Mouse (Mus musculus) cerebellum, postnatal 14 days (tissue): ENCODE data around the gene Mcoln1.

Source experiments
- DNase-seq, 2 experiments: peaks; one replicate each; pipeline ENCODE4 v3.0.0; 2021; ENCODE audit warnings: mixed read lengths in 2 of 2

Mcoln1 gene

DNA sequence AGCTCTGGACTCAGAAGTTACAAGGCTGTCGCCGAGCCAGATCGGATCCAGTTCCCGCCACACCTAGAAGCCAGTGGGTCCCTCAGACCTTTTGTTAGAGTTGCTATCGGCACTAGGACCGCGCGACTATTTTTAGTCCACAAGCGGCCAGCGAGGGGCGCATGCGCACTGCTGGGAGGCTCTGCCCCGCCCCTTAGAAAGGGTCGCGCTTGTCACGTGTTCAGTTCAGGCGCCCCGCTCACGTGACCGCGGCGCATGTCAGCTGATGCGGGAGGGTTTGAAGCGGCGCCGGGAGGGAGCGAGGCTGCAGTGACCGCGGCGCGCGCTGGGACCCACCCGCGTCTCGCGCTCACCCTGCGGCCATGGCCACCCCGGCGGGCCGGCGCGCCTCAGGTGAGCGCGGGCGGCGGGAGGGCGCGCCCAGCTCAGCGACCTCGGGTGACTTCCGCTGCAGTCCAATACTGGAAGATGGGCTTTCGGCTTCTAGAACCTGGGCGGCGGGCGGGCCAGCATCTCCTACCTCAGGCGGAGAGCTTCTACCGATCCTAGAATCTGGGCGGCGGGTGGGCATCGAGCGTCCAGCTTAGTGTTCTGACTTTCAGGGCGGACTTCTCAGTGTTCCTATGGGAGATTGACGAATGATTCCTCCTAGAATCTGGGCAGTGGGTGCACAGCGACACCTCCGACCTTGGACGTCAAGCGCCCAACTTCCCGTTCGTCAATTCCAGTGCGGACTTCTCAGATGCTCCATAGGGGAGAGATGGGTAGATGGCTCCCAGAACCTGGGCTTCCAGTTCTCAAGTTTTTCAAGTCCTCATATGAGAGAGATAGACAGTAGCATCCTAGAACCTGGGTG lies at the start of gene Mcoln1:
Mcoln1 (plus strand) TSS at position 223 of the 856 bp plus-strand sequence.
- DNase-seq = peak; percentile 99

DNA sequence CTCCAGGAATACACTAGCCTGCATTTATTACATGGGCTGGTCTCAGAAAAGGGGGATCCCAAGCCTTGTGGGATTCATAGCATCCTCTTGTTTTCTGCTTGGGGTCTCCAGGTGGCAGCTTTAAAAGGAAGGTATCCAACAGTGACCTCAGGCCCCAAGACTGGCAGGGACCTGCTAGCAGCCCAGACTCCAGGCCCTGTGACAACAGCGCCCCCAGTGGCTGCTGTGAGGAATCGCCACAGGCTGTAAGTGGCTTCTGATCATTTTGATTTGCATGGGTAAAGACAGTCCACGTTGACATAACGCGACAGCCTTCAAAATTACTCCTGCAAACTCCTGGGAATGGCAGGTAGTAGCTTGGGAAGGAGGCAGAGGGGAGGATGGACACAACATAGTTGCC lies 49.6 kb upstream of the Mcoln1 start:
- peak; percentile 76 to 84 for DNase-seq

DNA sequence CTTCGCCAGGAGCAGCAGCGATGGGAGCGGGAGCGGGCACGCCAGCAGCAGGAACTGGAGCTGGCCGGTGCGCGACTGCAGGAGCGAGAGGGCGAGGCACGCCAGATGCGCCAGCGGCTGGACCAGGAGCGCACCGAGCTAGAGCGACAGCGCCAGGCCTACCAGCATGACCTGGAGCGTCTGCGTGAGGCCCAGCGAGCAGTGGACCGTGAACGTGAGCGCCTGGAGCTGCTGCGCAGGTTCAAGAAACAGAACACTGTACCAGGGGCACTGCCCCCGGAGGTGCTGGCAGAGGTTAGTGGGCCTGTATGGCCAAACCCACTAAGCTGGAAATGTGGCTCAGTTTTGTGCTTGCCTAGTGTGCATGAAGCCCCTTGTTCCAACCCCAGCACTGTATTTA lies 48.3 kb upstream of the Mcoln1 start:
- DNase-seq = no peak

DNA sequence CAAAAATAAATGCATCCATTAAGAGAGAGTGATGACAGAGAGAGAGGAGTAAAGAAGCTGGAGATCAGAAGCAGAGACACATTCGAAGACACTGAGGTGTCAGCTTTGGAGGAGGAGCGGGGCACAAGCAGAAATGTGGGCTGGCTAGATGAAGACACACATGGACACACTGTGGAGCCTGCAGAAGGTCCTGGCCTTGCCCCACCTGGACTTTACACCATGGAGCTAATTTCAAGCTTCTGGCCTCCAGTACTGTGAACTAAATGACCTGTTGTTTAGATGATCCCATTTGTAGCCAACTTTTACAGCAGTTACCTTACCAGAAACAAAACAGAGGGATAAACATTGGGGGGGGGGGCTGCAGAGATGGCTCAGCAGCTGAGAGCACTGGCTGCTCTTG lies 37.0 kb upstream of the Mcoln1 start:
- no peak for DNase-seq

DNA sequence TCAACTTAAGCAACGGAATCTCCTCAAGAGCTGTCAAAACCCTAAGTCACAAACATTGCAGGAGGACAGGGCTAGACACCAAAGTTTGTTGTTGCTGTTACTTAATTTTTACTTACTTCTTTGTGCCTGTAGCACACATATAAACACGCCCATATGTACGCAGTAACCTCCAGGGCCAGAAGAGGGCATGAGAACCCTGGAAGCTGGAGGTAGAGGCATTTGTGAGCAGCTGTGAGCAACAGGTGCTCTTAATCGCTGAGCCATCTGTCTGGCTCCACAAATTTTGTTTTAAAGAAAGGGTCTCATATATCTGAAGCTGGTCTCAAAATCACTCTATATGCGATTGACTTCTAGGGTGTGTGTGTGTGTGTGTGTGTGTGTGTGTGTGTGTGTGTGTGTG lies 35.9 kb upstream of the Mcoln1 start:
- peak; percentile 50 to 75 for DNase-seq

DNA sequence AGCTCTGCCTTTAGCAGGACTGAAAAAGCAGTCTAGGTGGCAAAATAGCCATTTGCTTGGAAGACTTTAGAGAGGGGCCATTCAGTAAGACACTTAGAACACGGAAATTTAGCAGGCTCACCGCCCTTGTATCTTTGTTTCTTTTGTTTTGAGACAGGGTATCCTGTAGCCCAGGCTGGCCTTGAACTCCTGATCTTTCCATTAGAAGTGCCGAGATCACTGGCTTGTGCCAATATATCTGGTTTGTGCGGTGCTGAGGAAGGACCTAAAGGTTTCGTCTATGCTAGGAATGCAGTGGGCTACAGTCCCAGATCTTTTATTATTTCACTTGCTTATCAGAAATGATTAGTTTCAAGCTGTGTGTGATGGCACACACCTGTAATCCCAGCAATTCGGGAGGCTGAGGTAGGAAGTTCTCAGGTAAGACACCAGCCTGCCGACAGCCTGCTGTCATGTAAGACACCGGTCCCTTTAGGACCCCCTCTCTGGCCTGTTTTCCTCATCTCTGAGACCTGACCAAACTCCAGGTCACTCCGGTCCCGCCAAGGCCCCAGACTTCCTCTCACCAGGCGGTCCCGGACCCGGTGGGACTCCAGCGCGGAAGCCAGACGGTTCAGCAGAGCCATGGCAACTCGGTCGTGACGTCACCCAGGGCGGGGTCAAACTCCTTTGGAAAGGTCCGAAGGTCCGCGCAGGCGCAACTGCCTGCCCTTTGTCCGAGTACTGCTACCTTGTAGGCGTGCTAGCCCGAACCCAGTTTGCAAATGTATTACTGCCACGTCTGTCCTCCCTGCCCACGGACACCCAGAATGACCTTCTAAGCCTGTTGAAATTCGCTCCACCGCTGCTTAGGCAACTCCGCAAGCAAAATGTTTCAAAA lies 33.0 kb upstream of the Mcoln1 start, which contains the start of gene Pex11g:
Pex11g (minus strand) TSS at position 675 of the 880 bp plus-strand sequence.
- DNase-seq = peak; percentile 99

DNA sequence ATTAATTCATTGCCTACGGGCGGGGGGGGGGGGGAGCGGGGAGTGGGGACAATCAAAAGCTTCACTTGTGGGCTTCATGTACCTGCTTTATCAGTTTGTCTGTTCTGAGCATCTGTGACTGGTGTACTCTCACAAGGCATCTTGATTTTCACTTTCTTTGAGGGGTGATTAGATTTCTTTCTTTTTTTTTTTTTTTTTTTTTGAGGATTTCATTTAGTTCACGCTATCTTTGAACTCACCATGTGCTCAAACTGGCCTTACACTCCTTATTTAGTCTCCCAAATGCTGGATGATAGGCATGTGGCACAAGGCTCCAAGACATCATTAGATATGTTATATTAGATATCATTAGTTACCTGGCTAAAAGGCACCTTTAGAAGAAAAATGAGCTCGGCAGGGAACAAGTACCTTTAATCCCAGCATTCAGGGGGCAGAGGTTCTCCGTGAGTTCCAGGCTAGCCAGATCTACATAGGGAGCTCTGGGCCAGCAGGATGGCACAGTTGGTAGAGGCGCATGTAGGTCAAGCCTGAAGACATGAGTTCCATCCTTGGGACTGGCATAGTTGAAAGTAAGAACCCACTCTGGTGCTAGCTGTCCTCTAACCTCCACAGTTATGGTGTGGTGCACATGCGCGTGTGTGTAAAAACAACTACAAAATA lies 32.2 kb upstream of the Mcoln1 start:
- DNase-seq = no peak

- no peak for DNase-seq
These were observed 31.4 kb upstream of the Mcoln1 start for GRCm38 (mm10) chr8:3468838-3469237.

DNA sequence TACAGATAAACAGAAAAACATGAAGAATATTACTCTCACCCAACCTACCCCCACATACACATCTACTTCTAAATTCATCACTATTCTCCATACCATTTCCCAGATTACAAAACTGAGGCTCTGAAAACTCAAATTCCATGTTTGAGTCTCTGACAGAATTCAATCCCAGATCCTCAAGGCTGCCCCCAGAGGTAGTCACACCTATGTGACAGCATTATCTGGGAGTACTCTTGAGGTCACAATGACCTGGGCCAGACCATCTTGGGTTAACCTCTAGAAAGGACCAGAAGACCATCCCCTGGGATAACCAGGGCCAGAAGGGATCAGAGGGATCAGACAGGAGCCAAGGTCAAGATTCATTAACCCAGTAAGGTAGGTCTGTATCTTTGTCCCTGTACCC lies 29.7 kb upstream of the Mcoln1 start, which contains the start of gene Tex45:
Tex45 (plus strand) TSS at position 301 of the 400 bp plus-strand sequence.
- no peak for DNase-seq

GRCm38 (mm10) chr8:3475715-3476429 lies 24.4 kb upstream of the Mcoln1 start:
- no peak for DNase-seq

- no peak for DNase-seq
These were observed 20.0 kb upstream of the Mcoln1 start for GRCm38 (mm10) chr8:3480221-3480785.

DNA sequence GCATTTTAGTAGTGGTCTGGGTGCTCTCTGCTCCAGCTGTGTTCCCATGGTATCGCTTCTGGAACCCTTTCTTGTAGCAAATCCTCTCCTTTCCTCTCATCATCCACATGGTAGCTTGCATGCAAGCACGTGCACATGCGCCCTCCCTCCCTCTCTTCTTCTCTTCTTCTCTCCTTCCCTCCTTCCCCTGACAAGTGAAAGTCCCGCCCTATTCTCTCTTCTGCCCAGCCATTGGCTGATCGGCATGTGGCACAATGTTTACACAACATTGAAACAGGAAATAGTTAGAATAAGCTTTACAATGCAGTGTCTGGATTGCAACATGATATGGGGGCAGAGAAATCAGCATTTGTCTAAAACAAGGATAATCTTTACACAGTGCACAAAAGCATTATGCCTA lies 18.7 kb upstream of the Mcoln1 start:
- no peak for DNase-seq

- no peak for DNase-seq
These were observed 18.0 kb upstream of the Mcoln1 start for GRCm38 (mm10) chr8:3482240-3482740.

GRCm38 (mm10) chr8:3483546-3483945 lies 16.7 kb upstream of the Mcoln1 start:
- no peak for DNase-seq

GRCm38 (mm10) chr8:3485192-3485591 lies 15.1 kb upstream of the Mcoln1 start:
- no peak for DNase-seq

GRCm38 (mm10) chr8:3492901-3493844 lies 7.1 kb upstream of the Mcoln1 start, which contains the start of gene Zfp358:
Gene Zfp358, plus strand, starts transcription at chr8:3493138.
- DNase-seq = peak; percentile 85 to 88

DNA sequence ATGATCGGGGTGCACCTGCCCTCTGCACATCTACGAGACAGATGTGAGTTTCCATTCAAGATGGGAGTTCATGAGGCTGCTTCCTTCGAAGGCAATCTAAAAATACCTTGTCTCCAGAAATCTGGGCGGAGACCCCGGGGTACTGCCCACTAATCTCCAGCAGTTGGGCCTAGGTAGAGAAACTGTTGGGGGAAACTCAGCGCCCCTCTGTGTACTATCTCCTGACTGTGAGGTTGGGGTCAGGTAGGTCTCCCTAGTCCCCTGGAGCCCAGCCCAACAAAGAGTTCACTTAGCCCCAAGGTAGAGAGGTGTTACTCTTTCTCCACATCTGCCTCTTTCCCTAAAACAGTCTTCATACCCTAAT lies 6.4 kb upstream of the Mcoln1 start:
- no peak for DNase-seq

DNA sequence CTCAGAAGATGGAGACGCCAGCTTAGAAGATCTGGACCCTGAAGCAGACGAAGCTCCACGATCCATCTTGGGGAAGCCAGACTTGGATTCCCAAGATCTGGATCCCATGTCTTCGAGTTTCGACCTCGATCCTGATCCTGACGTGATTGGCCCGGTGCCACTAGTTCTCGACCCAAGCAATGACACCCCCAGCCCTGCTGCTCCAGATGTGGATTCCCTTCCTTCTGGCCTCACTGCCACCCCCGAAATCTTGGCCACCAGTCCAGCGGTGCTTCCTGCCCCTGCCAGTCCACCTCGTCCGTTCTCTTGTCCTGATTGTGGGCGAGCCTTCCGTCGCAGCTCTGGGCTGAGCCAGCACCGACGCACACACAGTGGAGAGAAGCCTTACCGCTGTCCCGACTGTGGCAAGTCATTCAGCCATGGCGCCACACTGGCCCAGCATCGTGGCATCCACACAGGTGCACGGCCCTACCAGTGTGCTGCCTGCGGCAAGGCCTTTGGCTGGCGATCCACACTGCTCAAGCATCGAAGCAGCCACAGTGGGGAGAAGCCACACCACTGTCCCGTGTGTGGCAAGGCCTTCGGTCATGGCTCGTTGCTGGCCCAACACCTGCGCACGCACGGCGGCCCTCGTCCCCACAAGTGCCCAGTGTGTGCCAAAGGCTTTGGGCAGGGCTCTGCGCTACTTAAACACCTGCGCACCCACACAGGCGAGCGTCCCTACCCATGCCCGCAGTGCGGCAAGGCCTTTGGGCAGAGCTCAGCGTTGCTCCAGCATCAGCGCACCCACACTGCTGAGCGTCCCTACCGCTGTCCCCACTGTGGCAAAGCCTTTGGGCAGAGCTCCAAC lies 4.5 kb upstream of the Mcoln1 start:
- peak in 1 of 2 experiments; percentile 26 for DNase-seq

GRCm38 (mm10) chr8:3496428-3496748 lies 3.9 kb upstream of the Mcoln1 start:
- DNase-seq = peak in 1 of 2 experiments; percentile 19

DNA sequence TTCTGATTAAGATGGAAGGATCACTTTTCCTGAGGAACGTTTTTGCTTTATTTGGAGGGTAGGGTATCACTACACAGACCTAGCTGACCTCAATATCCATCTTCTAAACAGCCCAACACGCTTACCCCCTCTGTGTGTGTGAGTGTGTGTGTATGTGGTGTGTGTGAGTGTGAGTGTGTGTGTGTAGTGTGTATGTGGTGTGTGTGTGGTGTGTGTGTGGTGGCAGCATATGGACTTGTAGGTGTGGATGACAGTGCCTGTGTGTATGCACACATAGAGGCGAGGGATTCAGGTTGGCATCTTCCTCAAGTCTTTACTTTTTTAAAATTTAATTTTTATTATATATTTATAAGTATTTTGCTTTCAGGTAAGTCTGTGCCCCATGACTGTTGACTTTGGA lies 1.7 kb upstream of the Mcoln1 start:
- no peak for DNase-seq
